Mouse (Mus musculus) limb, embryonic 11.5 days (tissue): ENCODE measurements at regions not wholly inside any gene's neighbourhood (a gene's known extent, or its start where the extent isn't known, plus 50 kb on each side); places are given as distances from the start of the nearest gene placed in this dataset.

Experiments used
- ATAC-seq: fragments of 200-750 bp; cut with Nextera tagmentation; 2 replicates; pipeline ENCODE4 v1.8.0; 2017; ENCODE audit warnings: low read depth; ENCODE audit not compliant: insufficient number of reproducible peaks, low FRiP score, low TSS enrichment
- DNase-seq: peaks from one replicate; pipeline ENCODE4 v3.0.0-alpha.2; 2015; ENCODE audit warnings: low spot score
- H3K27ac ChIP-seq: fragments of 300-500 bp; sonication (generic); replicated peaks from 2 replicates; pipeline ENCODE4 v1.5.1; 2014; ENCODE audit warnings: low read depth, mild to moderate bottlenecking, low read length
- H3K27me3 ChIP-seq: fragments of 300-500 bp; sonication (generic); 2 replicates; pipeline ENCODE4 v1.6.1; 2014; ENCODE audit warnings: mild to moderate bottlenecking, low read length, mixed read lengths; ENCODE audit not compliant: control insufficient read depth, insufficient read depth
- H3K36me3 ChIP-seq: fragments of 300-500 bp; sonication (generic); 2 replicates; pipeline ENCODE4 v1.6.1; 2014; ENCODE audit warnings: mild to moderate bottlenecking, low read length, moderate library complexity, mixed read lengths; ENCODE audit not compliant: control insufficient read depth, insufficient read depth
- H3K4me1 ChIP-seq: fragments of 300-500 bp; sonication (generic); 2 replicates; pipeline ENCODE4 v1.6.1; 2014; ENCODE audit warnings: low read length, mixed read lengths; ENCODE audit not compliant: control insufficient read depth, insufficient read depth
- H3K4me2 ChIP-seq: fragments of 300-500 bp; sonication (generic); 2 replicates; pipeline ENCODE4 v1.6.1; 2014; ENCODE audit warnings: low read depth, mild to moderate bottlenecking, moderate library complexity; ENCODE audit not compliant: severe bottlenecking
- H3K4me3 ChIP-seq: fragments of 300-500 bp; sonication (generic); 2 replicates; pipeline ENCODE4 v1.5.1; 2014; ENCODE audit warnings: low read depth, low read length
- H3K9ac ChIP-seq: fragments of 300-500 bp; sonication (generic); 2 replicates; pipeline ENCODE4 v1.6.1; 2014; ENCODE audit warnings: mild to moderate bottlenecking, low read length
- H3K9me3 ChIP-seq: fragments of 300-500 bp; sonication (generic); 2 replicates; pipeline ENCODE4 v1.6.1; 2016; ENCODE audit warnings: low read length; ENCODE audit not compliant: control insufficient read depth
- WGBS: fragments of 180-500 bp; shearing (Covaris S2); extraction: QIAGEN DNeasy Blood & Tissue Kit; methylation state at CpG from one replicate; pipeline ENCODE4 v1.1.7; 2014; 5-methylcytosine and 5-hydroxymethylcytosine counted together

GRCm38 (mm10) chr7:67437216-67438006 is 64.8 kb upstream of the Mef2a start:
- no peak for DNase-seq
- H3K4me2 ChIP-seq, result no peak overlapping the region
- peaks cover 2% of the 10 kb centered on the region; the same call in 1 of the 2 replicates for H3K4me1 ChIP-seq
- no peak overlapping the region for H3K9ac ChIP-seq
- no peaks in the 10 kb centered on the region for H3K36me3 ChIP-seq
- ATAC-seq, result no peak
- no peak overlapping the region for H3K27ac ChIP-seq
- H3K4me3 ChIP-seq, result no peak overlapping the region
- H3K27me3 ChIP-seq, result no peaks in the 10 kb centered on the region
- H3K9me3 ChIP-seq, result no peaks in the 10 kb centered on the region
- WGBS, result 70% methylated on average over 8 of the region's 8 CpGs

GRCm38 (mm10) chr7:67435643-67436339 is 63.1 kb upstream of the Mef2a start:
- H3K9me3 ChIP-seq, result no peaks in the 10 kb centered on the region
- no peak for DNase-seq
- no peak overlapping the region for H3K27ac ChIP-seq
- H3K9ac ChIP-seq, result no peak overlapping the region
- no peak overlapping the region for H3K4me3 ChIP-seq
- H3K36me3 ChIP-seq, result no peaks in the 10 kb centered on the region
- H3K27me3 ChIP-seq, result no peaks in the 10 kb centered on the region
- WGBS, result 79% methylated on average over 11 of the region's 11 CpGs
- H3K4me1 ChIP-seq, result no peaks in the 10 kb centered on the region
- no peak overlapping the region for H3K4me2 ChIP-seq
- ATAC-seq, result no peak

- H3K9ac ChIP-seq, result no peak overlapping the region
- H3K4me1 ChIP-seq, result no peaks in the 10 kb centered on the region
- no peak overlapping the region for H3K27ac ChIP-seq
- no peaks in the 10 kb centered on the region for H3K27me3 ChIP-seq
- no peaks in the 10 kb centered on the region for H3K36me3 ChIP-seq
- no peak overlapping the region for H3K4me3 ChIP-seq
- 90% methylated on average over 7 of the region's 7 CpGs for WGBS
- ATAC-seq, result no peak
- no peaks in the 10 kb centered on the region for H3K9me3 ChIP-seq
- DNase-seq, result no peak
- no peak overlapping the region for H3K4me2 ChIP-seq
Measured at GRCm38 (mm10) chr7:67430987-67431386, 58.3 kb upstream of the Mef2a start.

GRCm38 (mm10) chr7:67430041-67430440 is 57.4 kb upstream of the Mef2a start:
- DNase-seq, result no peak

GRCm38 (mm10) chr7:67429008-67429873 is 56.6 kb upstream of the Mef2a start:
- H3K36me3 ChIP-seq, result no peaks in the 10 kb centered on the region
- no peak overlapping the region for H3K4me3 ChIP-seq
- DNase-seq (no peak), ATAC-seq (no peak)
- no peak overlapping the region for H3K27ac ChIP-seq
- H3K9ac ChIP-seq, result no peak overlapping the region
- 94% methylated on average over 28 of the region's 28 CpGs for WGBS
- H3K4me1 ChIP-seq, result no peaks in the 10 kb centered on the region
- no peaks in the 10 kb centered on the region for H3K9me3 ChIP-seq
- no peaks in the 10 kb centered on the region for H3K27me3 ChIP-seq
- no peak overlapping the region for H3K4me2 ChIP-seq

More at GRCm38 (mm10) chr7:67430041-67430440, 57.4 kb upstream of the Mef2a start:
- H3K4me3 ChIP-seq, result no peak overlapping the region
- no peaks in the 10 kb centered on the region for H3K27me3 ChIP-seq
- H3K9me3 ChIP-seq, result no peaks in the 10 kb centered on the region
- no peak overlapping the region for H3K4me2 ChIP-seq
- H3K4me1 ChIP-seq, result no peaks in the 10 kb centered on the region
- no peak for ATAC-seq
- WGBS, result 85% methylated on average over 4 of the region's 4 CpGs
- H3K27ac ChIP-seq, result no peak overlapping the region
- no peaks in the 10 kb centered on the region for H3K36me3 ChIP-seq
- no peak overlapping the region for H3K9ac ChIP-seq

- H3K27ac ChIP-seq, result no peak overlapping the region
- no peak overlapping the region for H3K4me2 ChIP-seq
- no peak overlapping the region for H3K9ac ChIP-seq
- H3K27me3 ChIP-seq, result no peaks in the 10 kb centered on the region
- no peak overlapping the region for H3K4me3 ChIP-seq
- no peak for ATAC-seq
- no peaks in the 10 kb centered on the region for H3K4me1 ChIP-seq
- WGBS, result 90% methylated on average over 3 of the region's 3 CpGs
- no peak for DNase-seq
- H3K9me3 ChIP-seq, result no peaks in the 10 kb centered on the region
- H3K36me3 ChIP-seq, result no peaks in the 10 kb centered on the region
Measured at GRCm38 (mm10) chr7:67428388-67428787, 55.7 kb upstream of the Mef2a start.

- Histone ChIP-seq H3K27me3 (no peaks in the 10 kb centered on the region), H3K36me3 (no peaks in the 10 kb centered on the region), H3K27ac (no peak overlapping the region), H3K4me3 (no peak overlapping the region), H3K9ac (no peak overlapping the region), H3K4me1 (no peaks in the 10 kb centered on the region), H3K4me2 (no peak overlapping the region), H3K9me3 (no peaks in the 10 kb centered on the region)
- DNase-seq (no peak), ATAC-seq (no peak)
Measured at GRCm38 (mm10) chr7:67426076-67426475, 53.4 kb upstream of the Mef2a start.

- 70% methylated on average over 1 of the region's 1 CpGs for WGBS
Measured at GRCm38 (mm10) chr7:67425581-67425980, 52.9 kb upstream of the Mef2a start.

More at GRCm38 (mm10) chr7:67425581-67425980, 52.9 kb upstream of the Mef2a start:
- Histone ChIP-seq H3K9ac (no peak overlapping the region), H3K36me3 (no peaks in the 10 kb centered on the region), H3K27ac (no peak overlapping the region), H3K4me1 (no peaks in the 10 kb centered on the region), H3K9me3 (no peaks in the 10 kb centered on the region), H3K27me3 (no peaks in the 10 kb centered on the region), H3K4me3 (no peak overlapping the region), H3K4me2 (no peak overlapping the region)
- DNase-seq (no peak), ATAC-seq (no peak)
